Mouse (Mus musculus) stomach, postnatal 0 days (tissue): ENCODE results near the gene B430306N03Rik.

Experiments
- CTCF ChIP-seq: IDR thresholded peaks from 2 replicates; pipeline ENCODE4 v1.5.1; 2016; ENCODE audit warnings: antibody characterized with exemption, low read depth, mild to moderate bottlenecking, moderate library complexity
- EP300 ChIP-seq: optimal IDR thresholded peaks from 2 replicates; pipeline ENCODE3; 2016; ENCODE audit warnings: antibody characterized with exemption

DNA sequence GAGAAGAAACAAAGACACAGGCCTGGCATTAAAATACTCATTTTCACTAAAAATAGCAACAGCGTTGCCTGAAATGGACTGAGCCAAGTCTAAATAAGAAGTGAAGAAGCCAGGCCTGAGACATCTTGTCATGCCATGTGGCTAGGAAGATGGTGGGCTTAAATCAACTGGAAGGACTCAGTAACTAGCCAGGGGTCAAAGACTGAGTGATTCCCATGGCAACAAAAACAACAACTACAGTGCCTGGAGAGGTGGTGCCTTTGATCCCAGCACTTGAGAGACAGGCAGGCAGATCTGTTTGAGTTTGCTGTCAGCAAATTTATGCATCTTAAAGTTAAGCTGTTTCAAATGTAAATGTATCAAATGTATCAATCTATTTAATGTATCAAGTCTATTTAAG, 24.3 kb downstream of the B430306N03Rik start:
- TF ChIP-seq CTCF = no peak
- no peak for TF ChIP-seq EP300
